Mouse (Mus musculus) thymus, adult 2 months (tissue): Measurements from ENCODE around the gene Grem2. TPM values are rescaled to one million over a fixed set of nuclear protein-coding genes. Genes with fewer than 3 reads are reported as not detected.

Experiments used
- DNase-seq: peaks from one replicate; pipeline ENCODE4 v3.0.0; 2021
- H3K27ac ChIP-seq: fragments of 200-500 bp; 2 replicates; pipeline ENCODE4 v1.5.1; 2012; ENCODE audit warnings: low read length, control low read depth; ENCODE audit not compliant: control insufficient read depth, insufficient read depth
- H3K27me3 ChIP-seq: fragments of 200-500 bp; 2 replicates; pipeline ENCODE4 v1.6.1; 2012; ENCODE audit warnings: mild to moderate bottlenecking, low read length, moderate library complexity, mixed read lengths; ENCODE audit not compliant: control insufficient read depth, insufficient read depth
- H3K36me3 ChIP-seq: fragments of 200-500 bp; 2 replicates; pipeline ENCODE4 v1.6.1; 2012; ENCODE audit warnings: mild to moderate bottlenecking, low read length, moderate library complexity; ENCODE audit not compliant: control insufficient read depth, insufficient read depth
- H3K4me1 ChIP-seq: fragments of 200-500 bp; replicated peaks from 2 replicates; pipeline ENCODE4 v1.6.1; 2012; ENCODE audit warnings: low read length; ENCODE audit not compliant: control insufficient read depth, insufficient read depth
- H3K4me3 ChIP-seq: fragments of 200-500 bp; 2 replicates; pipeline ENCODE4 v1.5.1; 2012; ENCODE audit warnings: mild to moderate bottlenecking, low read length, control low read depth, moderate library complexity; ENCODE audit not compliant: control insufficient read depth, insufficient read depth
- CTCF ChIP-seq: fragments of 200-500 bp; IDR thresholded peaks from 2 replicates; pipeline ENCODE4 v1.5.1; 2012; ENCODE audit warnings: mild to moderate bottlenecking, control low read depth, low read length, moderate library complexity, borderline replicate concordance; ENCODE audit not compliant: control insufficient read depth, poor library complexity, insufficient read depth; ENCODE audit errors: extremely low read depth
- POLR2A ChIP-seq: fragments of 200-500 bp; IDR thresholded peaks from 2 replicates; pipeline ENCODE4 v1.6.1; 2012; ENCODE audit warnings: mild to moderate bottlenecking, low read length, control low read depth, moderate library complexity; ENCODE audit not compliant: control insufficient read depth, poor library complexity, insufficient read depth; ENCODE audit errors: extremely low read depth
- WGBS: fragments of 180-500 bp; shearing (Covaris S2); methylation state at CpG from one replicate; pipeline ENCODE4 v1.1.7; 2018; 5-methylcytosine and 5-hydroxymethylcytosine counted together
- polyA plus RNA-seq: library from polyadenylated mRNA; depleted of rRNA; stranded (reverse); fragments of >200 nt; gene quantifications from 2 replicates; pipeline ENCODE4 v1.2.3, GENCODE M21; 2012

Grem2 gene
- polyA plus RNA-seq, 1 experiment, result 0.63 TPM

DNA sequence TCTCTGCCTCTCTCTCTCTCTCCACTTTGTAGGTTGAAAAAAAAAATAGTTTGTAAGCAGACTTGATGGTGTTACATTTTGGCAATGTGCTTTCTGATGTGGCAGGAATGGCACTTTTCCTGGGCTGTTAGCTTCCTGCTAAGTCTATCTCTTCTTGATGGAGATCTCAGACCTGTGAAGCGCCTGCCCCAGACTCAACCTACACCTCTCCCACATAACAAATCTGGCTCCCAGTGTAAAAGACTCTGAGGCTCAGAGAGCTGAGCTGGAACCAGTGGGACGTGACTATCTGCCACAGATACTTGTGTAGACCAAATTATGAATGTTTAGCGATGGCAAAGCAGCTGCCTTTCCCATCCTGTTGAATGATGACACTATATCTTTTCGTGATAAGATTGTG, 109.8 kb downstream of the Grem2 start:
- Histone ChIP-seq H3K36me3 (no peaks in the 10 kb centered on the region), H3K4me1 (no peaks in the 10 kb centered on the region), H3K4me3 (no peak overlapping the region), H3K27me3 (no peaks in the 10 kb centered on the region), H3K27ac (no peak overlapping the region)
- TF ChIP-seq POLR2A (no peak), CTCF (no peak)
- DNase-seq, result no peak
- 89% methylated on average over 4 of the region's 4 CpGs for WGBS

DNA sequence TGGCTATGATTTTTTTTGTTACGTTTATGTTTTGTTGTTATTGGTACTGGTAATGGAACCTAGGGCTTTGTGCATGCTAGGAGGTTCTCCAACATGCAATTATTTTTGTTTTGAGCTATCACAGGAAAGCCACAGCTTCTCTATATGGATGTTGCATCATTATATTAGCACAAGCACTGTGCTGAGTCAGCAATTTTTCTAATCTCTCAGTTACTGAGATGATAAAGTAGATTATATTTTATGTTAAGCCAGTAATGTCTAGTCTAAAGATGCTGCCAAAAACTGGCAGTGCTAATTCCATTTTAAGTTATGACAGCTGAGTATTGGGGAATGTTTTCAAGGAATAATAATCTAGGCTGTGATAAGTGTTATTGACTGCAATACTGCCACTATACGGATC, 133.0 kb downstream of the Grem2 start:
- H3K4me1 ChIP-seq, result no peaks in the 10 kb centered on the region
- DNase-seq, result no peak
- H3K36me3 ChIP-seq, result no peaks in the 10 kb centered on the region
- H3K27ac ChIP-seq, result no peak overlapping the region
- no peak for TF ChIP-seq POLR2A
- no peak for TF ChIP-seq CTCF
- H3K4me3 ChIP-seq, result no peak overlapping the region
- WGBS, result 92% methylated on average over 2 of the region's 2 CpGs
- no peaks in the 10 kb centered on the region for H3K27me3 ChIP-seq
